Mouse (Mus musculus): ENCODE results near the gene Atp5l.

DNA sequence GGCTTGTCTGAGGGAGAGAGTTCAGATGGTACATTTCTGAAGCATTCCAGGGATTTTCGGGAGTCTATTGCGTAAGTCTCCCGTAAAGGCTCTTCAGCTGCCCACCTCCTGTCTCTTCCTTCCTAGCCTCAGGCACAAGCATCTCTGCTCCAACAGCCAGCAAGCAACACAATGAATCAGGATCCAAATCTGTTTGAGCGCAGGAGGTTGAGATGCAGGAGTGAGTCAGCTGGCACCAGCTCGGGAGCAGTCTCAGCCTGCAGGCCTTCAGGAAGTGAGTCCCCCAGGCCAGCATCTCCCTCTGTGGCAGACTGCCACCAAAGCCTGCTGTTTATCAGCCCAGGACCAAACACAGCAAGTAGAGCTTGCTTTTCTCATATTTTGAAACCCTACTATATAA is 15.6 kb downstream of the Atp5l start:
- TF ChIP-seq CTCF (IDR thresholded peaks at IDR 0.05; ENCODE audit: low read depth) (no peak), EP300 (IDR thresholded peaks at IDR 0.05; ENCODE audit: low read depth) (no peak)
